Mouse (Mus musculus) midbrain, embryonic 15.5 days (tissue): ENCODE results near the gene Dcx. TPM values are rescaled to one million over a fixed set of nuclear protein-coding genes. Genes with fewer than 3 reads are reported as not detected.

Experiments used
- ATAC-seq: fragments of 200-750 bp; cut with Nextera tagmentation; replicated peaks from 2 replicates; pipeline ENCODE4 v1.8.0; 2017; ENCODE audit warnings: moderate TSS enrichment
- H3K27ac ChIP-seq: fragments of 300-500 bp; sonication (generic); 2 replicates; pipeline ENCODE4 v1.5.1; 2015; ENCODE audit warnings: mild to moderate bottlenecking, inconsistent platforms
- H3K27me3 ChIP-seq: fragments of 300-500 bp; sonication (generic); replicated peaks from 2 replicates; pipeline ENCODE4 v1.6.1; 2015; ENCODE audit warnings: inconsistent platforms
- H3K36me3 ChIP-seq: fragments of 300-500 bp; sonication (generic); replicated peaks from 2 replicates; pipeline ENCODE4 v1.6.1; 2015; ENCODE audit warnings: inconsistent platforms
- H3K4me1 ChIP-seq: fragments of 300-500 bp; sonication (generic); 2 replicates; pipeline ENCODE4 v1.6.1; 2015; ENCODE audit warnings: inconsistent platforms
- H3K4me2 ChIP-seq: fragments of 300-500 bp; sonication (generic); 2 replicates; pipeline ENCODE4 v1.6.1; 2015; ENCODE audit warnings: inconsistent platforms, mild to moderate bottlenecking, moderate library complexity
- H3K4me3 ChIP-seq: fragments of 300-500 bp; sonication (generic); 2 replicates; pipeline ENCODE4 v1.5.1; 2015; ENCODE audit warnings: mild to moderate bottlenecking, inconsistent platforms
- H3K9ac ChIP-seq: fragments of 300-500 bp; sonication (generic); 2 replicates; pipeline ENCODE4 v1.6.1; 2015; ENCODE audit warnings: mild to moderate bottlenecking, inconsistent platforms
- H3K9me3 ChIP-seq: fragments of 300-500 bp; sonication (generic); 2 replicates; pipeline ENCODE4 v1.6.1; 2016; ENCODE audit warnings: inconsistent platforms
- WGBS: fragments of 180-500 bp; shearing (Covaris S2); methylation state at CpG from one replicate; pipeline ENCODE4 v1.1.7; 2015; ENCODE audit warnings: mixed read lengths; 5-methylcytosine and 5-hydroxymethylcytosine counted together
- polyA plus RNA-seq: library from polyadenylated mRNA; unstranded; fragments of >200 nt; fragmentation: Nextera tagmentation; extraction: Ambion mirVana; gene quantifications from 2 replicates; pipeline ENCODE4 v1.2.1, GENCODE M21; 2015

Gene Dcx
- polyA plus RNA-seq, 1 experiment from 2014 or later: 311 TPM

GRCm38 (mm10) chrX:143893180-143893579 is 39.9 kb downstream of the Dcx start:
- ATAC-seq: no peak
- Histone ChIP-seq H3K4me3 (no peak overlapping the region), H3K4me1 (no peaks in the 10 kb centered on the region), H3K9me3 (no peaks in the 10 kb centered on the region), H3K27me3 (no peaks in the 10 kb centered on the region), H3K4me2 (no peak overlapping the region), H3K9ac (no peak overlapping the region), H3K27ac (no peak overlapping the region), H3K36me3 (no peaks in the 10 kb centered on the region)
- 51% methylated on average over 3 of the region's 3 CpGs for WGBS

GRCm38 (mm10) chrX:143885765-143886164 is 47.3 kb downstream of the Dcx start:
- WGBS: 58% methylated on average over 4 of the region's 4 CpGs
- Histone ChIP-seq H3K9me3 (no peaks in the 10 kb centered on the region), H3K9ac (no peak overlapping the region), H3K4me3 (no peak overlapping the region), H3K4me2 (no peak overlapping the region), H3K36me3 (no peaks in the 10 kb centered on the region), H3K4me1 (0 out of 2 replicates have a peak, but pooled peaks cover 3% of the 10 kb centered on the region), H3K27ac (no peak overlapping the region), H3K27me3 (no peaks in the 10 kb centered on the region; the same call in 1 of the 2 replicates)
- no peak for ATAC-seq

GRCm38 (mm10) chrX:143884953-143885352 is 48.2 kb downstream of the Dcx start:
- Histone ChIP-seq H3K4me3 (no peak overlapping the region), H3K9me3 (no peaks in the 10 kb centered on the region), H3K4me1 (0 out of 2 replicates have a peak, but pooled peaks cover 3% of the 10 kb centered on the region), H3K27ac (no peak overlapping the region), H3K27me3 (no peaks in the 10 kb centered on the region; the same call in 1 of the 2 replicates), H3K9ac (no peak overlapping the region), H3K4me2 (no peak overlapping the region), H3K36me3 (no peaks in the 10 kb centered on the region)
- WGBS: 37% methylated on average over 3 of the region's 3 CpGs
- no peak for ATAC-seq

GRCm38 (mm10) chrX:143884299-143884698 is 48.8 kb downstream of the Dcx start:
- H3K27me3 ChIP-seq: no peaks in the 10 kb centered on the region; the same call in 1 of the 2 replicates
- H3K9me3 ChIP-seq: no peaks in the 10 kb centered on the region
- H3K27ac ChIP-seq: no peak overlapping the region
- peak; percentile 42; the same call in 1 of the 2 replicates for ATAC-seq
- no peaks in the 10 kb centered on the region for H3K36me3 ChIP-seq
- H3K4me3 ChIP-seq: no peak overlapping the region
- no peak overlapping the region for H3K9ac ChIP-seq
- WGBS: 69% methylated on average over 6 of the region's 6 CpGs
- no peak overlapping the region for H3K4me2 ChIP-seq
- H3K4me1 ChIP-seq: 0 out of 2 replicates have a peak, but pooled peaks cover 3% of the 10 kb centered on the region

- H3K27ac ChIP-seq: no peak overlapping the region
- no peaks in the 10 kb centered on the region; the same call in 1 of the 2 replicates for H3K27me3 ChIP-seq
- H3K36me3 ChIP-seq: no peaks in the 10 kb centered on the region
- no peak overlapping the region for H3K9ac ChIP-seq
- H3K4me3 ChIP-seq: no peak overlapping the region
- H3K4me2 ChIP-seq: no peak overlapping the region
- no peaks in the 10 kb centered on the region for H3K9me3 ChIP-seq
- no peak for ATAC-seq
- H3K4me1 ChIP-seq: 0 out of 2 replicates have a peak, but pooled peaks cover 3% of the 10 kb centered on the region
- WGBS: 64% methylated on average over 4 of the region's 4 CpGs
These were observed 51.2 kb downstream of the Dcx start for GRCm38 (mm10) chrX:143881806-143882468.

- ATAC-seq: no peak
- Histone ChIP-seq H3K4me1 (no peaks in the 10 kb centered on the region), H3K27ac (no peak overlapping the region), H3K4me2 (no peak overlapping the region), H3K9me3 (no peaks in the 10 kb centered on the region), H3K9ac (no peak overlapping the region), H3K4me3 (no peak overlapping the region), H3K36me3 (0 out of 2 replicates have a peak, but pooled peaks cover 3% of the 10 kb centered on the region), H3K27me3 (no peaks in the 10 kb centered on the region; the same call in 1 of the 2 replicates)
- WGBS: 80% methylated on average over 3 of the region's 3 CpGs
These were observed 53.5 kb downstream of the Dcx start for GRCm38 (mm10) chrX:143879631-143880030.

GRCm38 (mm10) chrX:143867129-143867664 is 65.9 kb downstream of the Dcx start:
- WGBS: 74% methylated on average over 5 of the region's 5 CpGs
- H3K27ac ChIP-seq: no peak overlapping the region
- no peaks in the 10 kb centered on the region for H3K36me3 ChIP-seq
- H3K4me3 ChIP-seq: no peak overlapping the region
- H3K4me1 ChIP-seq: no peaks in the 10 kb centered on the region
- no peaks in the 10 kb centered on the region for H3K27me3 ChIP-seq
- no peak overlapping the region for H3K4me2 ChIP-seq
- H3K9me3 ChIP-seq: no peaks in the 10 kb centered on the region
- ATAC-seq: no peak
- no peak overlapping the region for H3K9ac ChIP-seq

- Histone ChIP-seq H3K9ac (no peak overlapping the region), H3K4me2 (no peak overlapping the region), H3K27ac (no peak overlapping the region), H3K4me1 (no peaks in the 10 kb centered on the region), H3K36me3 (no peaks in the 10 kb centered on the region), H3K4me3 (no peak overlapping the region), H3K9me3 (no peaks in the 10 kb centered on the region), H3K27me3 (no peaks in the 10 kb centered on the region; the same call in 1 of the 2 replicates)
- WGBS: 78% methylated on average over 3 of the region's 3 CpGs
- no peak for ATAC-seq
These were observed 81.8 kb downstream of the Dcx start for GRCm38 (mm10) chrX:143851351-143851750.

- 72% methylated on average over 3 of the region's 3 CpGs for WGBS
- Histone ChIP-seq H3K27me3 (no peaks in the 10 kb centered on the region; the same call in 1 of the 2 replicates), H3K27ac (no peak overlapping the region), H3K4me2 (no peak overlapping the region), H3K4me3 (no peak overlapping the region), H3K9ac (no peak overlapping the region), H3K9me3 (no peaks in the 10 kb centered on the region), H3K36me3 (no peaks in the 10 kb centered on the region), H3K4me1 (no peaks in the 10 kb centered on the region)
- ATAC-seq: no peak
These were observed 83.1 kb downstream of the Dcx start for GRCm38 (mm10) chrX:143849969-143850368.

GRCm38 (mm10) chrX:143846637-143847036 is 86.5 kb downstream of the Dcx start:
- no peak for ATAC-seq
- Histone ChIP-seq H3K27me3 (no peaks in the 10 kb centered on the region; the same call in 1 of the 2 replicates), H3K9ac (no peak overlapping the region), H3K4me3 (no peak overlapping the region), H3K9me3 (no peaks in the 10 kb centered on the region), H3K36me3 (no peaks in the 10 kb centered on the region), H3K4me1 (no peaks in the 10 kb centered on the region), H3K27ac (no peak overlapping the region), H3K4me2 (no peak overlapping the region)
- WGBS: 82% methylated on average over 3 of the region's 3 CpGs

- 62% methylated on average over 4 of the region's 4 CpGs for WGBS
- H3K9me3 ChIP-seq: no peaks in the 10 kb centered on the region
- H3K4me1 ChIP-seq: no peaks in the 10 kb centered on the region
- no peaks in the 10 kb centered on the region for H3K27me3 ChIP-seq
- no peak within 1 kb of the TSS for H3K4me2 ChIP-seq
- no peak for ATAC-seq
- no peak within 1 kb of the TSS for H3K9ac ChIP-seq
- no peaks in the 10 kb centered on the region for H3K36me3 ChIP-seq
- H3K4me3 ChIP-seq: no peak within 1 kb of the TSS
- H3K27ac ChIP-seq: no peak within 1 kb of the TSS
These were observed 105.9 kb downstream of the Dcx start, which contains the start of gene Capn6 for GRCm38 (mm10) chrX:143827212-143827611. Gene Capn6, minus strand, starts transcription at chrX:143827414.

- WGBS: 53% methylated on average over 4 of the region's 4 CpGs
These were observed 106.6 kb downstream of the Dcx start for GRCm38 (mm10) chrX:143826521-143826920.

GRCm38 (mm10) chrX:143818961-143819360 is 114.2 kb downstream of the Dcx start:
- Histone ChIP-seq H3K9ac (no peak overlapping the region), H3K4me1 (no peaks in the 10 kb centered on the region), H3K36me3 (no peaks in the 10 kb centered on the region), H3K4me3 (no peak overlapping the region), H3K4me2 (no peak overlapping the region), H3K27ac (no peak overlapping the region), H3K27me3 (no peaks in the 10 kb centered on the region), H3K9me3 (no peaks in the 10 kb centered on the region)
- ATAC-seq: no peak
- WGBS: 96% methylated on average over 2 of the region's 2 CpGs

More at GRCm38 (mm10) chrX:143826521-143826920, 106.6 kb downstream of the Dcx start:
- no peaks in the 10 kb centered on the region for H3K4me1 ChIP-seq
- H3K27me3 ChIP-seq: no peaks in the 10 kb centered on the region
- no peak for ATAC-seq
- H3K4me3 ChIP-seq: no peak overlapping the region
- H3K36me3 ChIP-seq: no peaks in the 10 kb centered on the region
- no peak overlapping the region for H3K27ac ChIP-seq
- H3K9me3 ChIP-seq: no peaks in the 10 kb centered on the region
- H3K4me2 ChIP-seq: no peak overlapping the region
- H3K9ac ChIP-seq: no peak overlapping the region
